Mouse (Mus musculus): ENCODE results near the gene Ccdc158. TPM values are rescaled to one million over a fixed set of nuclear protein-coding genes. Genes with fewer than 3 reads are reported as not detected.

The Ccdc158 gene
- polyA plus RNA-seq, 1 experiment from 2014 or later: 1.1 TPM

GRCm38 (mm10) chr5:92599030-92599429 is 76.0 kb downstream of the Ccdc158 start:
- Histone ChIP-seq H3K4me1 (ENCODE audit: control insufficient read depth, insufficient read depth, low read length) (0 out of 2 replicates have a peak, but pooled peaks cover 3% of the 10 kb centered on the region), H3K9me3 (replicated peaks; ENCODE audit: control insufficient read depth, low read length) (no peaks in the 10 kb centered on the region), H3K36me3 (ENCODE audit: control insufficient read depth, insufficient read depth, low read length) (no peaks in the 10 kb centered on the region), H3K9ac (ENCODE audit: low read depth, low read length) (no peak overlapping the region), H3K27ac (ENCODE audit: low read depth, low read length) (no peak overlapping the region), H3K4me2 (no peak overlapping the region), H3K4me3 (ENCODE audit: low read depth, low read length) (no peak overlapping the region), H3K27me3 (ENCODE audit: control insufficient read depth, insufficient read depth, low read length) (no peaks in the 10 kb centered on the region)
- WGBS (ENCODE audit: insufficient replicate concordance): 73% methylated on average over 10 of the region's 10 CpGs
- ATAC-seq (replicated peaks; ENCODE audit: insufficient number of reproducible peaks, low FRiP score, low TSS enrichment): no peak

DNA sequence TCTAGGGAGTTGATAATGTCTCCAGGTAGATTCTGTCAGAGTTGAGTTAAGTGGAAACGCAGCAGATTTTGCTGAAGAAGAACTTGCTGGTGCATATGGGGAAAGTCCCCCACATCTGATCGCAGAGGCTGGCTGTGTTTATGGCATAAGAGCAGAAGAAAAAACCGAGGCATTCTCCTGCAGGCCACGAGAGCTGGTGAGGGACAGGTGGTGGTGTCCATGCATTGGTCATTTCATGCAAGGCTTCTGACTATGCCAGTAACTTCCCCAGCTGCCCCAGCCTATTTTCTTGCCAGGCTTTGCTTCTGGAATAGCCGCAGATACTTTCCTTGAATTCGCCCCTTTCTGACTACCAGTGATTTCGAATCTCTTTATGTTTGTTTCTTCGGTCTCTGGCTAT is 78.2 kb downstream of the Ccdc158 start:
- Histone ChIP-seq H3K9me3 (replicated peaks; ENCODE audit: control insufficient read depth, low read length) (no peaks in the 10 kb centered on the region), H3K27ac (ENCODE audit: low read depth, low read length) (no peak overlapping the region), H3K4me3 (ENCODE audit: low read depth, low read length) (no peak overlapping the region), H3K4me2 (no peak overlapping the region), H3K27me3 (ENCODE audit: control insufficient read depth, insufficient read depth, low read length) (no peaks in the 10 kb centered on the region), H3K9ac (ENCODE audit: low read depth, low read length) (no peak overlapping the region), H3K36me3 (ENCODE audit: control insufficient read depth, insufficient read depth, low read length) (no peaks in the 10 kb centered on the region), H3K4me1 (ENCODE audit: control insufficient read depth, insufficient read depth, low read length) (no peaks in the 10 kb centered on the region)
- ATAC-seq (replicated peaks; ENCODE audit: insufficient number of reproducible peaks, low FRiP score, low TSS enrichment): no peak
- 82% methylated on average over 8 of the region's 8 CpGs for WGBS (ENCODE audit: insufficient replicate concordance)

DNA sequence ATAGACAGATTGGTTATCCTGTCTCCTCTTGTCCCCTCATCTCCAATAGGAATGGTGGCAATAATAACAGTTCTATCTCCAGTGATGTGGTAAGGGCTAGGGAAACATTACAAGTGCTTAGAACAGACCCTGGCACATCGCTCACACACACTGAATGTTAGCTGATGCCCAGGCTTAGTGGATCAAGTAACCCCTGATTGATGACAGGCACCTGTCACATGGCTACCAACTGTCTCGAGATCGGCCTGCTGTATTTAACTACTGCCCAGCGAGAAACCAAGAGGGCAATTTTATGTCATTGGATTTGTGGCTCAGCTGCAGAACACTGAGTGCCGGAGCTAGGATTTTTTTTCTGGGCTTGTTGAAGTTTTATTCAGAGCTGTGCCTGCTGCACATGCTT is 80.0 kb downstream of the Ccdc158 start:
- Histone ChIP-seq H3K27ac (ENCODE audit: low read depth, low read length) (no peak overlapping the region), H3K9me3 (replicated peaks; ENCODE audit: control insufficient read depth, low read length) (no peaks in the 10 kb centered on the region), H3K4me1 (ENCODE audit: control insufficient read depth, insufficient read depth, low read length) (no peaks in the 10 kb centered on the region), H3K36me3 (ENCODE audit: control insufficient read depth, insufficient read depth, low read length) (no peaks in the 10 kb centered on the region), H3K4me2 (no peak overlapping the region), H3K27me3 (ENCODE audit: control insufficient read depth, insufficient read depth, low read length) (no peaks in the 10 kb centered on the region), H3K4me3 (ENCODE audit: low read depth, low read length) (no peak overlapping the region), H3K9ac (ENCODE audit: low read depth, low read length) (no peak overlapping the region)
- WGBS (ENCODE audit: insufficient replicate concordance): 70% methylated on average over 5 of the region's 5 CpGs
- ATAC-seq (replicated peaks; ENCODE audit: insufficient number of reproducible peaks, low FRiP score, low TSS enrichment): no peak

DNA sequence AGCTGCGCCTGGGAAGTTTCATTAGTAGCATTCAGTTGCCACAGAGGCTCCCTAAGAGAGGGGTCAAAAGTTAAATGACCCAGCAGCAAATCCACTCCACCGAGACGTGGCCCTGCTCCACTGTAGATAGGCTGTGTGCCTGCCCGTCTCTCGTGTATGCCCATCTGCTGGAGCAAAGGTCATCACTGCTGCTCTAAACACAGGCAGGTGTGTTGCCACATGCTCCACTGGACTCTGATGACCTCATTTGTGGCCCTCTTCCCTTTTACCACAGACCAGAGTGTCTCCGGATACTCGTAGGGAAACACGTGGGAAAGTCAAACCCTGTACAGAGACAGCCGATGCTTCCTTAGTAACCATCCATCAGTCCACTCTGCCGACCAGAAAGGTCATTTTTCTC is 89.1 kb downstream of the Ccdc158 start:
- no peak for ATAC-seq (replicated peaks; ENCODE audit: insufficient number of reproducible peaks, low FRiP score, low TSS enrichment)
- 57% methylated on average over 10 of the region's 10 CpGs for WGBS (ENCODE audit: insufficient replicate concordance)
- Histone ChIP-seq H3K27ac (ENCODE audit: low read depth, low read length) (no peak overlapping the region), H3K4me1 (ENCODE audit: control insufficient read depth, insufficient read depth, low read length) (no peaks in the 10 kb centered on the region), H3K4me2 (no peak overlapping the region), H3K9me3 (replicated peaks; ENCODE audit: control insufficient read depth, low read length) (no peaks in the 10 kb centered on the region), H3K4me3 (ENCODE audit: low read depth, low read length) (no peak overlapping the region), H3K9ac (ENCODE audit: low read depth, low read length) (no peak overlapping the region), H3K36me3 (ENCODE audit: control insufficient read depth, insufficient read depth, low read length) (no peaks in the 10 kb centered on the region), H3K27me3 (ENCODE audit: control insufficient read depth, insufficient read depth, low read length) (no peaks in the 10 kb centered on the region)

- H3K36me3 ChIP-seq (ENCODE audit: control insufficient read depth, insufficient read depth, low read length): no peaks in the 10 kb centered on the region
- WGBS (ENCODE audit: insufficient replicate concordance): 77% methylated on average over 14 of the region's 14 CpGs
- 0 out of 2 replicates have a peak, but pooled peaks cover 2% of the 10 kb centered on the region for H3K4me1 ChIP-seq (ENCODE audit: control insufficient read depth, insufficient read depth, low read length)
- H3K4me2 ChIP-seq: no peak overlapping the region
- no peaks in the 10 kb centered on the region for H3K27me3 ChIP-seq (ENCODE audit: control insufficient read depth, insufficient read depth, low read length)
- H3K9me3 ChIP-seq (replicated peaks; ENCODE audit: control insufficient read depth, low read length): no peaks in the 10 kb centered on the region
- H3K9ac ChIP-seq (ENCODE audit: low read depth, low read length): no peak overlapping the region
- no peak overlapping the region for H3K4me3 ChIP-seq (ENCODE audit: low read depth, low read length)
- no peak overlapping the region for H3K27ac ChIP-seq (ENCODE audit: low read depth, low read length)
- no peak for ATAC-seq (replicated peaks; ENCODE audit: insufficient number of reproducible peaks, low FRiP score, low TSS enrichment)
These were observed 95.5 kb downstream of the Ccdc158 start for GRCm38 (mm10) chr5:92579559-92579958.

DNA sequence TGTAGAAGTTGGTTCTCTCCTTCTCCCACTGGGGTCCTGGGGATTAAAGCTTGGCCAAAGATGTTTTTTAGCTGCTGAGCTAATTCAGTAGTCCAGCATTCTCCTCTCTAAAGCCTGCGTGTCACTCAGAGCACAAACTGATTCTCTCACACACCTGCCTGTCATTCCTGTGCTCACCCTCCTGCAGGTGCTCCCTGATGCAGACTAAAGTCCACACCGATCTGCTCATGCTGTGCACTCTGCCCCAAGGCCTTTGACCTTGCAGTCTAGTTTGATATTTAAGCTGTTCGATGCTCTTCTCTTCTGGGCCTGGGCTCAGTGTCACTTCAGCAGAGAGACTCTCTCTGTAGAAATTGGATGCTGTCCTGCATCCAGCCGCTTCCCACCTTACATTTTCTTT is 103.8 kb downstream of the Ccdc158 start:
- H3K9ac ChIP-seq (ENCODE audit: low read depth, low read length): no peak overlapping the region
- 84% methylated on average over 4 of the region's 4 CpGs for WGBS (ENCODE audit: insufficient replicate concordance)

DNA sequence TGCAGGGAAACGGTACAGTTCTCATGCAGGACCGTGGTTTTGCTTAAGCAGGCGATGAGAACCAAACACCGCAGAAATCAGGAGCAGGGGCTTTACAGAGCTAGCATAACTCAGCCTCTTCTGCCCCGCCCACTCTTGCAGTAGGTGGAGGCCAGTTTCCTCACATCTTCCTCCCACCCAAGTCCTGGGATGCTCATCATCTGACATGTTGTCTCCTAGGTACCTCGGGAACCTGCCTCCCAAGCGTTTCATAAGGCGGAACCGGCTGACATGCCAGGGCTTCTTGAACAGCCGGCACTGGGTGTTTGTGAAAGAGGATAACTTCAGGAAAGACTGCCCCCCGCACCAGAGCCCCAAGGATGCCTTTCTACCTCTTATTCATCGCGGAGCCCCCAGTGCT is 113.1 kb downstream of the Ccdc158 start:
- H3K9ac ChIP-seq (ENCODE audit: low read depth, low read length): no peak overlapping the region
- H3K4me2 ChIP-seq: no peak overlapping the region
- no peaks in the 10 kb centered on the region for H3K36me3 ChIP-seq (ENCODE audit: control insufficient read depth, insufficient read depth, low read length)
- no peak overlapping the region for H3K4me3 ChIP-seq (ENCODE audit: low read depth, low read length)
- ATAC-seq (replicated peaks; ENCODE audit: insufficient number of reproducible peaks, low FRiP score, low TSS enrichment): no peak
- no peak overlapping the region for H3K27ac ChIP-seq (ENCODE audit: low read depth, low read length)
- H3K27me3 ChIP-seq (ENCODE audit: control insufficient read depth, insufficient read depth, low read length): no peaks in the 10 kb centered on the region
- no peaks in the 10 kb centered on the region for H3K9me3 ChIP-seq (replicated peaks; ENCODE audit: control insufficient read depth, low read length)
- H3K4me1 ChIP-seq (ENCODE audit: control insufficient read depth, insufficient read depth, low read length): no peaks in the 10 kb centered on the region
- WGBS (ENCODE audit: insufficient replicate concordance): 76% methylated on average over 13 of the region's 13 CpGs

More for the DNA sequence above, 103.8 kb downstream of the Ccdc158 start:
- no peak overlapping the region for H3K4me2 ChIP-seq
- no peaks in the 10 kb centered on the region for H3K36me3 ChIP-seq (ENCODE audit: control insufficient read depth, insufficient read depth, low read length)
- ATAC-seq (replicated peaks; ENCODE audit: insufficient number of reproducible peaks, low FRiP score, low TSS enrichment): no peak
- H3K9me3 ChIP-seq (replicated peaks; ENCODE audit: control insufficient read depth, low read length): no peaks in the 10 kb centered on the region
- no peak overlapping the region for H3K4me3 ChIP-seq (ENCODE audit: low read depth, low read length)
- H3K27ac ChIP-seq (ENCODE audit: low read depth, low read length): no peak overlapping the region
- H3K4me1 ChIP-seq (ENCODE audit: control insufficient read depth, insufficient read depth, low read length): no peaks in the 10 kb centered on the region
- H3K27me3 ChIP-seq (ENCODE audit: control insufficient read depth, insufficient read depth, low read length): no peaks in the 10 kb centered on the region

DNA sequence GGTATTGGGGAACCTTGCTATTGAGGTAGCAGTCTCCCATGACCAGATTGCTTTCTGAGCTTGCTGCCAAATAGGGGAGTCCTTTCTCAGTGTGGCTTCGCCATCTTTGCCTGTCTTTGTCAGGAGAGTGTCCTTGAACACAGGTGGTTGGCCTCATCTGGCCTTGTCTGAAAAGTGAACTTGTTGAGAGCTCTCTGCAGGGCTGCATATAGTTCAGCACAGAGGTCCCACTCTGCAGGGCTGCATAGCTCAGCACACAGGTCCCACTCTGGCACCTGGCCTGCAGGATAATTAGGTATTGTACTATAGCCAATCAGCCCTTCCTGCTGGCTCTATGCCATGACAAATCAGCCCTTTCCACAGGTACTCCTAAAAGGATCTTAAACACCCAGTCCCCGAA is 114.9 kb downstream of the Ccdc158 start:
- no peak overlapping the region for H3K27ac ChIP-seq (ENCODE audit: low read depth, low read length)
- 71% methylated on average over 2 of the region's 2 CpGs for WGBS (ENCODE audit: insufficient replicate concordance)
- no peaks in the 10 kb centered on the region for H3K9me3 ChIP-seq (replicated peaks; ENCODE audit: control insufficient read depth, low read length)
- no peak overlapping the region for H3K4me2 ChIP-seq
- H3K27me3 ChIP-seq (ENCODE audit: control insufficient read depth, insufficient read depth, low read length): no peaks in the 10 kb centered on the region
- no peak overlapping the region for H3K4me3 ChIP-seq (ENCODE audit: low read depth, low read length)
- H3K36me3 ChIP-seq (ENCODE audit: control insufficient read depth, insufficient read depth, low read length): no peaks in the 10 kb centered on the region
- ATAC-seq (replicated peaks; ENCODE audit: insufficient number of reproducible peaks, low FRiP score, low TSS enrichment): no peak
- no peaks in the 10 kb centered on the region for H3K4me1 ChIP-seq (ENCODE audit: control insufficient read depth, insufficient read depth, low read length)
- no peak overlapping the region for H3K9ac ChIP-seq (ENCODE audit: low read depth, low read length)
